Mouse (Mus musculus) T-helper 17 cell (primary cell): ENCODE results near the gene Gm27235.
"Not testable (repeated sequence)": the region's sequence is repeated elsewhere in the genome, so short reads cannot be mapped to it uniquely, and the experiment has no call there.

ENCODE experiments used
- in situ Hi-C, 2 experiments: fragments of 300-600 bp; cut with MboI, MseI; formaldehyde crosslinking; loops; 1 replicate in 1 of 2; 2 replicates in 1 of 2; pipeline ENCODE4 v1.15.1; 2025; ENCODE audit warnings: high pct_unique_total_duplicates in 2 of 2

Gm27235 gene

GRCm38 (mm10) chr9:35790001-35790400 lies at the start of gene Gm27235, which contains the start of gene D730048I06Rik:
TSS of gene Gm27235 (minus strand) at chr9:35790101.
TSS of gene D730048I06Rik (minus strand) at chr9:35790112.
- in situ Hi-C loops, result no loop called here

DNA sequence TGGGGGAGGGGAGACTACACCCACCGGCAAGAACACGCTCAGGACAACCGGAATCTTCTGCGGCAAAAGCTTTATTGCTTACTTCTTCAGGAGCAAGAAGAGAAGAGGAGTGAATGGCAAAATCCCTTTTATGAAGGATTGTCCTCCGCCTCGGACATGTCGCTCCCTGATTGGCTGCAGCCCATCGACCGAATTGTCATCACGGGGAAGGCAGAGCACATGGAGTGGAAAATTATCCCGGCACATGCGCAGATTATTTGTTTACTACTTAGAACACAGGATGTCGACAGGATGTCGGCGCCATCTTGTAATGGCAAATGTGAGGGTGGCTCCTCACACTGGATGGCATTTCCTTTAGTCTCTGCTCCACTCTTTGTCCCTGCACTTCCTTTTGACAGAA lies 28.0 kb upstream of the Gm27235 start:
- in situ Hi-C loops, result not testable (repeated sequence)

DNA sequence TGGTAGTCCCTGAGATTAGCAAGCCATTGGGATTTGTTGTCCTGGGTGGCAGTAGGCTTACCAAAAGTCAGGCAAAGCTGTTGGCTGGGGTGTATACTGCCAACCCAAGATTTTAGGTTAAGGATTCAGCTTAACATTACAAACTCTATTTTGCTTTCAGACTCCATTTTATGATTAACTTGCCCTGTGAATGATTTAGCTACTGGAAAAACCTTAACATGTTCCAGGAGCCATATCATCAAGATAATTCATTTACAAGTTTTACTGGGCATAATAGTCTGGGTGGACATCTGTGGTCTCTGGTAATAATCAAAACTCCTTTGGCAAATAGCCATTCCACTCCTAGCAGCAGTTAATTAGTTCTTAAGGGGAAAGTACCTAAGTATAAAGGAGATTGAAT lies 8.2 kb upstream of the Gm27235 start:
- in situ Hi-C loops, result no loop called here

GRCm38 (mm10) chr9:35778009-35778408 lies 11.9 kb downstream of the Gm27235 start, which contains the start of gene Gm17727:
TSS of gene Gm17727 (minus strand) at chr9:35778109.
- in situ Hi-C loops, result no loop called here

- in situ Hi-C loops, result no loop called here
Measured at GRCm38 (mm10) chr9:35756843-35757242, 33.1 kb downstream of the Gm27235 start.

DNA sequence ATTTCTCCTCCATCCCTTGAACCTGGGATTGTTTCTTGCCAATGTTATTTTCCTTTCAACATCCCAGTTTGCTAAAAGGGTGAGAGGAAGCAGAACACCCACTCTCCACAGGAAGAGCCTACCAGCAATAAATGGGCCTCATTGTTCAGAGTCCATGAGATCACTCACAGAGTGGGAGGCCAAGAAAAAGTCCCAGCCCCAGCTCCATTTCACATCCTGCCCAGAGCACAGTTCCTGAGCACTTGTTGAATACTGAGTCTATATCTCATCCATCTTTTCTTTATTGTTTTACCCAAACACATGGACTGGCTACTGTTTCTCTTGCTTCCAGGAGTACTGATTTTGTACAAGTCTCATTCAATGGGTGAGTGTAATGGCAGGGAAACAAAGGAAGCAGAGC lies 49.2 kb downstream of the Gm27235 start, which contains the start of gene Gm17677:
Gene Gm17677, plus strand, starts transcription at position 301 of the 400 bp plus-strand sequence.
- in situ Hi-C loops, result no loop called here
